Mouse (Mus musculus) cerebellum, postnatal 4 days (tissue): ENCODE results near the gene Cmtm6.
A peak's percentile ranks its signal among the peaks of the same experiment; 100 is the strongest.
"Not testable (repeated sequence)": the region's sequence is repeated elsewhere in the genome, so short reads cannot be mapped to it uniquely, and the experiment has no call there.

Experiments
- DNase-seq, 2 experiments: peaks; one replicate each; pipeline ENCODE4 v3.0.0; 2022; ENCODE audit warnings: low spot score in 2 of 2, mixed read lengths in 1 of 2

Cmtm6 gene

DNA sequence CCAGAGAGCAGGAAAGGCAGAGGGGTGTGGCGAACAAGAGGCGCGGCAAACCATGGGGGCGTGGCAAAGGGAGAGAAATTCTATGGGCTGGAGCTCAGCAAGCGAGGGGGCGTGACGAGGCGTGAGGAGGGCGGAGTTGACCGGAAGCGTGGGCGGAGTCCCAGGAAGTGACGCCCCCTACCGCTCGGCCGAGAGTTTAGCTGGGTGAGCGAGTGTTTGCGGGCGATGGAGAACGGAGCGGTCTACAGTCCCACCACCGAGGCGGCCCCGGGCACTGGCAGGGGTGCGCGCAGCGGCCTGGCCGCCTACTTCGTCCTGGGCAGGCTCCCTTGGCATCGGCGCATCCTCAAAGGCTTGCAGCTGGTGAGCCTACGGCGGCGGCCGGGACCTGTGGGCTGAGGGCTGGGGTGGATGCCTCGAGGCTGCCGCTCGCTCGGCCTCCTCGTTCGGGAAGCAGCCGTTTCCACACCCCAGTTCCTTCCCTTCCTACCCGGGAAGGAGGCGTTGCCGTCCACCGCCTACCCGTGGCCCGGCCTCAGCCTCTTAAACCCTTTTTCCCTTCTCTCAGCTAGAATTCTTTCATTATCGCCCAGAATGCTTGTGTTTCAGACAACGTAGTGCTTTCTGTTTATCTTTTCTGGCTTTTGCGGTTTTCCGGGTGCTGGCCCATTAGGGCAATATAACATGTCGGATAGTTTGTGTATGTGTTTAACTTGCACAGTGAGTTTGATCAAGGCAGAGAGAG is at the start of gene Cmtm6:
Gene Cmtm6, plus strand, starts transcription at position 106 of the 745 bp plus-strand sequence.
- DNase-seq: peak; percentile 93 to 96

DNA sequence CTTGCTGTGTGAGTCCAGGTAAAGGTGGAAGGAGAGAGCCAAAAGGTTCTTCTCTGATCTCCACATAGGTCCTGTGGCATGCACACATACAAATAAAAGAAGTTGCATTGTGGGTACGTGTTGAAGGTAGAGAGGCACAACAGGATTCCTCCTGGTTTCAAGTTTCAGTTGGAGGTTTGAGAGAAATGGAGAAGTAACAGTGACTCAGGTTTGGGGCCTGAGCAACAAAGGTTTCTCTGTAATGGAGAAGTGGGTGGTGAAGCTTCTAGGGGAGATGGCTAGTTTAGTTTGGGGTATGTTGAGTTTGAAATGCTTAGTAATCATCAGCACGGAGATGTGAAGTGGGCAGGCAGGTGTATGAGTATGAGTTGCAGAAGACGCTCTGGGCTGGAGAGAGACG is 48.7 kb upstream of the Cmtm6 start:
- no peak for DNase-seq

DNA sequence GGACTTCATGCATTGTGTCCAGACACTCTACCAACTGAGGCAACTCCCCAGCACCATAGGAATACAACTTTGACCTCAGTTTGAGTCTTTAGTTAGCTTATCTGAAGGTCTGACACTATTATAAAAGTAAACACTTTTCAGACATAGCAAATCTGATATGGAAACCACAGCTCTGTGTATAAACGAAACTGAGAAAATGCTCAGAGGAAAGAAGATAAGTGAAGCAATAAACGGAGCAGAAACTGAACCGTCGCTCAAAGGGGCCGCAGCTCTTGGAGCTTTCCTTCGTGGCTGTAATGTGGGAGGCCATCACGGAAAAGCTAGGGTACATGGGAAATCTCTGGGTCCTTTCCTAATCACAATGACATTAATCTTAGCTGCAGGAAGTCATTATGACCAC is 44.7 kb upstream of the Cmtm6 start:
- no peak for DNase-seq

DNA sequence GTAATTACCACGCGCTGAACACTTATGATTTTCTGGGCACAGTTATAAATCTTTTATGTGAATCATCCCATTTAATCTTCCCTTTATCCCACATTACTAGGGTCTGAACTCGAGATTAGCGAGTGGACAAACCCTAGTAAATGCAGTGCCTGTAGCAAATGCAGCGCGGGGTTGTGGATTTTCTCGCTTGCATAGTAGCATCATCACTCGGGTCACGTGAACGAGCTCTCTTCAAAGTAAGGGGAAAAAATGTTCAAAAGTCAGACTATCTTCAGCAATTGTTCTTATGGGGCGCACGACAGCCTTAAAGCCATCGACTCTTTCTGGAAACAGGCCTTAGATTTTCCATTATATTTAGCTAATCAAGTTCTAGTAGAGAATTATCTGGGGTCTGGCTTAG is 43.3 kb upstream of the Cmtm6 start:
- DNase-seq: no peak

DNA sequence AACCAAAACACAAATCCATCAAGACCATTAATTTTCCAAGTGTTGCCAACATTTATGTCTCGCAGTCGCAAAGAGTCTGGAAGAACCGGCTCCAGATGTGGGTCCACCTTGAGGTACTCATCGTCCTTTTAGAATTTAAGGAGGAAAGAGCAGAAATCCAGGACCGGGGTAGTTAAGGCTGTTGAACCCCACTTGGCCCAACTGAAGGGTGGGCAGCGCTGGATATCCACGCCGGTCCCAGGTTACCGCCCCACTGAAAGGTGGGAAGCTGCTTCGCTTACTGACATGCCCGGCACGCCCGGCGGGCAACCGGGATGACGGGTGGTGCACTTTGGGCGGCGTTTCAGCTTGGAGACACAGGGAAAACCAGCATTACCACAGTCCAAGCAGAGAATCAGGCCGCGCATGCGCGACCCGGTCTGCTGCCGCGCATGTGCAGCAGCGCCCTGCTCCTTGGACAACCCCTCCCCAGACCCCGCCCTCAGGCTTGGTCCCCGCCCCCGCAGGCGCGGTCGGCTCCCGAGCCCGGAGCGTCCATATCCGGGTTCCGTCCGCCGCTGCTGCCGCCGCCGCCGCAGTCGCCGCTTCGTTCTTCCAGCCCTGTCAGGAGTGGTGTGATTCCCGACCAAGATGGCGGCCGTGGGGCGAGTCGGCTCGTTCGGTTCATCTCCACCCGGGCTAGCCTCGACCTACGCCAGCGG is 42.5 kb upstream of the Cmtm6 start, which contains the start of gene Dync1li1:
Gene Dync1li1, plus strand, starts transcription at position 539 of the 701 bp plus-strand sequence.
- peak; percentile 92 to 97 for DNase-seq

DNA sequence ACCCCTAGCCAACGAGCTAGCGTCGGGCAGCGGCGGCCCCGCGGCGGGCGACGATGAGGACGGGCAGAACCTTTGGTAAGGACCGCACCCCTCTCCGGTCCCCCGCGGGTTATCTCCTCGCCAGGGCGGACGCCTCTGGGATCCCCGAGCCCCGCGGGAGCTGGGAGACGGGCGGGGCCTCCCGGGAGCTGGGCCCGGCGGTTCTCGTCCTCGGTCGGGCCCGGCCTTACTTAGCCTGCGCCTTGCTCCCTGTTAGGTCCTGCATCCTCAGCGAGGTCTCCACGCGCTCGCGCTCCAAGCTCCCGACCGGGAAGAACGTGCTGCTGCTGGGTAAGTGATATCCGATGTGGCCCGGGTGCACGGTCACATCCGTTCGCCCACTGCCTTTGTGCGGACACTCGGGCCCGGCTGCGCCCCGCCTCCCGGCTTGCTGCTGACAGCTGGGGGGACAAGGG is 41.9 kb upstream of the Cmtm6 start:
- DNase-seq: peak in 1 of 2 experiments; percentile 24

DNA sequence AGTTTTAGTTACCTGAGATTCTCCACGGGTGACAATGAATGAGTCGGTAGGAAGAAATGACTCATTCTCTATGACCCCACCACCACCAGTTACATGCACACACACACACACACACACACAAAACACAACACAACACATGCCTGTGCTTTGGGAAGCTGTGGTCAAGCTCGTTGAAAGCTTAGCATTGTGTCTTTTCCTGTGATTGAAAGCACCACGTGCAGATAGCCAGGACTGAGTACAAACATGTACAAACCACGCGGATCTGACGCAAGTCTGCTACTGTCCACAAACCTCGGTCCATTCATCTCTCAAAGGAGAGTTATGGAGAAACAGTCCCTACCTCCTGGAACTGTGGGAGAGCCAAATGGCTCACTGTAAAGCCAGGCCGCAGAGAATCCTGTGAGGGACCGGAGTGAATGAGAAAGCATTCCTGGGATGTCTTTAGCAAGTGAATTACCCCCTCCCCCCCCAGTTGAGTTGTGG is 40.8 kb upstream of the Cmtm6 start:
- DNase-seq: no peak

DNA sequence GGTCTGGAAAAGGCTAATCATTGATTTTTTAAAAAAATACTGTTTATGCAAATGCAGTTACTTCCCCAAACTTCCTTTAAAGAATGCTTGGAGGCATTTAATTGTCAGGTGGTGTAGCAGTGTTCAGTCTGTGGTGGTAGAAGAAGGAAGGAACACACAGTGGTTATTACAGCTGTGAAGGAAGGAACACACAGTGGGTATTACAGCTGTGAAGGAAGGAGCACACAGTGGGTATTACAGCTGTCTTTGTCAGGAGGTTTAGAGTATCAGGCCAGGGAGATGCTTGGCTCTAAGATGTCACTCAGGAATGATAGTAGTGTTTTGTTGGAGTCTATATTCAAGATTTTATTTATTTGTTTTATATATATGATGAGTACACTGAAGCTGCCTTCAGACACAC is 39.8 kb upstream of the Cmtm6 start:
- no peak for DNase-seq

DNA sequence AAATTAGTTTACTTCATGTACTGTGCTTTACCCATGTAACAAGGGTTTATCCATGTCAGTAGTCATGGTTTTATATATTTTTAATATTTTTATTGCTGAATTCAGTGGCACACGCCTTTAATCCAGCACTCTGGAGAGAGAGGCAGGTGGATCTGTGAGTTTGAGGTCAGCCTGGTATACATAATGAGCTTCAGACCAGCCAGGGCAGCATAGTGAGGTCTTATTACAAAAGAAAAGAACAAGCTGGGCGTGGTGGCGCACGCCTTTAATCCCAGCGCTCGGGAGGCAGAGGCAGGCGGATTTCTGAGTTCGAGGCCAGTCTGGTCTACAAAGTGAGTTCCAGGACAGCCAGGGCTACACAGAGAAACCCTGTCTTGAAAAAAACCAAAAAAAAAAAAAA is 35.3 kb upstream of the Cmtm6 start:
- not testable (repeated sequence) for DNase-seq

DNA sequence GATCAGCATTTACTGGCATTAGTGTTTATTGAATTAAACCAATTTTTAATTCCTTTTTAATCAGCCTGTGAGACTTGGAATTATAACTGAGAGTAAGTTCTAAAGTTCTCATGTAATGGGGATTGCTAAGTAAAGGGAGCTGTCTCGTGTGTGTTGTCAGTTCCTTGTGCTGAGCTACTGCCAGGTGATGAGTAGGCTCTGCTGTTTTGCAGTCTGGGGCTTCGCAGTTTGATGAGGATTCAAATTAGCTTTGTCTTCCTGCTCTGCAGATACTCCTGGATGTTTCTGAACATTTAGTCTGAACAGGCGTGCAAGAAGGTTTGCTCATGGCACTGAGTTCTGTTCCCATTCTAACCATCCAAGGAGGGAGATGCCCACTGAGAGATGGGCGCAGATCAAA is 33.8 kb upstream of the Cmtm6 start:
- no peak for DNase-seq

DNA sequence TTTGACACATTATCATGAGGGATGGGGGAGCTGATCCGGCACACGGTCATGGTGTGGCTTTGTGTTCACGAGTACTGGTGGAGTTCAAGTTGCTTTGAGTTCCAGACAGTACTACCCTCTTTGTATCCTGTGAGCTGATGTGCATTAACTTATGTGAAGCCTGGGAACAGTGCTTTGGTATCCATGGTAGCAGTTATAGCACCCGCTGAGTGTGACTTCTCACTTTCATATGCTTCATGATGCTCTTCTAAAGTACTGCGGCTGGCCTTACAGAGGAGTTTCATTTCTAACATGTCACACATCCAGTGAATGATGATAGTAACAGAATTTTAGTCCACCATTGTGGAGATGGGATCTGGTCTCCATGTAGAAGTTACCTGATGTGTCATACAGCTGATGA is 33.0 kb upstream of the Cmtm6 start:
- DNase-seq: no peak

DNA sequence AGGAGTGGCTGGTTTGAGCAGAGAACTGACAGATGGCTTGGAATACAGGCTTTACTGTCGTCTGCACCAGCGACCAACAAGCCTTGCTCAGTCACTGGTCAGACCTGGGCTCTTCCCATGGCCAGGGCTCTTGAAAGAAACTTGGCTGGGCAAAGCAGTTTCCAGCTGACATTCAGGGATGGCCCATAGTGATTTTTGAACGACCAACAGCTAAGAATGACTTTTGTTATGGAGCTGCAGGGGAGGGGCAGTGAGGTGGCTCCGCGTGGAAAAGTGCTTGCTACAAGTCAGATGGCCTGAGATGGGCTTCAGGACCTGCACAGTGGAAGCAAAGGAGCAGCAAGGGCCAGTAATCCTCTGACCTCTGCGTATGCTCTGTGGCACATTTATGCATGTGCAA is 31.7 kb upstream of the Cmtm6 start:
- DNase-seq: no peak

DNA sequence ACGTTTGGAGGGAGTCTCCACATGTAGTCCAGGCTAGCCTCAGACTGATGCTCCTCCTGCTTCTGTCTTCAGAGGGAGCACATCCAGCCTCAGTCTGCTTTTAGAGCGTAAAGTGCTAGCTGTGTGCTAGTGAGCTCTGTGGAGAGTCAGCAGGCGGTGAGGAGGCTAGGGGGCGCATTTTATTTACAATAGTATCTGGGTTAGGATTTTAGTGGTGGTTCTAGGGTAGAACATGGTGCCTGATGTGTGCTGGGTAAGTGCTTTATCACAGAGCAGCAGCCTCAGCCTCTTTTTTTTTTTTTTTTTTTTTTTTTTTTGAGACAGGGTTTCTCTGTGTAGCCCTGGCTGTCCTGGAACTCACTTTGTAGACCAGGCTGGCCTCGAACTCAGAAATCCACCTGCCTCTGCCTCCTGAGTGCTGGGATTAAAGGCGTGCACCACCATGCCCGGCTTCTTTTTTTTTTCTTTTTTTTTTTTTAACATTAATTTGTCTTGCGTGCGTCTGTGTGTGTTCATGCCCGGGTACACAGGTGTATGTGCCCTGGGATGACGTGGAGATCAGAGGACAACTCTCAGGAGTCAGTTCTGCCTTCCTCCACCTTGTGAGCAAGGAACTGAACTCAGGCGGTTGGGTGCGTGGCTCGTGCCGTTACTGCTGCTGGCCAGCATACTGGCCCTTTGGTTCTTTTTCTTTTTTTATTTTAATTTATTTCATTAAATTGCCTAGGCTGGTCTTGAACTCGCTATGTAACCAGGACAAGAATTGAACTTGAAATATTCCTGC is 30.8 kb upstream of the Cmtm6 start:
- DNase-seq: no peak

DNA sequence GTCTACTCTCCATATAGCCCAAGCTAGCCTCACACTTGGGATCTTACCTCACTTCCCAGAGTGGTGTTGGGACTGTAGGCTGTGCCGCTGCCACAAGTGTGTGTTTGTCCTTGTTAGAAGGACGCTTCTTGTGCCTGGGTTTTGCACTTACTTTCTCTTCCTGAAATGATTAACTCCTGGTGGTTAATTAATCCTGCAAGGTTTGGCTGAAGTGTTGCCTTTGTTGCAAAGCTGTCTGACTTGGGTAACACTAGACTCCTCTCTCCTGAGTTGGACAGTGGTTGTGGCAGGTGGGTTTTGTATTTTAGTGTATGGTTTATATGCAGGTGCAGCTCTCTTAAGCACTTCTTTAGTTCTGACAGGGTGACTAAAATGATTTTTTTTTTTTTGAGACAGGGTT is 29.9 kb upstream of the Cmtm6 start:
- DNase-seq: no peak

DNA sequence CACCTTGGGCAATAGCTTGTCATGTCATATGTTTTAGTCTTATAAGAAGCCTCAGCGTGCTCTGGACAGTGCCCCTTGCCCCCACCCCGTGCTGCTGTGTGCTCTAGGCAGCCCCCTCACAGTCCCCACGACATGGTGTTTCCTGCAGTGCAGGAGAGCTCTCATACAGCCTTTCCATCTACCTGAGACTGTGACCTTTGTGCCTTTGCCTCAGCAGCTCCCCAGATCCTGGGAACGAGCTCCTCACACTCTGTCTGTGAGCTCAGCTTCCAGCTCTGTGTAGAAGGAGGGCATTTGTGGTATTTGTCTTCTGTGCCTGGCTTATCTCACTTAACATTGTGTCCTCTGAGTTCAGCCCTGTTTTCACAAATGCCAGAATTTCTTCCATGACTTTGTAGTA is 29.0 kb upstream of the Cmtm6 start:
- no peak for DNase-seq

DNA sequence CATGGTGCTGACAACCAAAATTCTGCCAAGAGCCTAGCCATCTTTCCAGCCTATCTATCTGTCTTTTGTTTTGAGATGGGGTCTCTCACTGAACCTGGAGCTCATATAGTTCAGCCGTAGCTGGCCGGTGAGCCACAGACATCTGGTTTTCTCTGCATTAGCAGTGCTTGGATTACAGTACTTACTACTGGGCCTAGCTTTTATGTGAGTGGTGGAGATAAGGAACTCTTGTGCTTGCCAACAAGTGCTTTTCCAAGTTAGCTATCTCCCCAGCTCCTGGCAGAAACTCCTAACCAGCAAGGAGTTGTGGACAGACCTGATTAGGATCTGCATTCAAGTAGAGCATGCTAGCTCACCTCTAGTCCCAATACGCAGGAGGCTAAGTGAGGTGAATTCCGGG is 23.1 kb upstream of the Cmtm6 start:
- DNase-seq: no peak

DNA sequence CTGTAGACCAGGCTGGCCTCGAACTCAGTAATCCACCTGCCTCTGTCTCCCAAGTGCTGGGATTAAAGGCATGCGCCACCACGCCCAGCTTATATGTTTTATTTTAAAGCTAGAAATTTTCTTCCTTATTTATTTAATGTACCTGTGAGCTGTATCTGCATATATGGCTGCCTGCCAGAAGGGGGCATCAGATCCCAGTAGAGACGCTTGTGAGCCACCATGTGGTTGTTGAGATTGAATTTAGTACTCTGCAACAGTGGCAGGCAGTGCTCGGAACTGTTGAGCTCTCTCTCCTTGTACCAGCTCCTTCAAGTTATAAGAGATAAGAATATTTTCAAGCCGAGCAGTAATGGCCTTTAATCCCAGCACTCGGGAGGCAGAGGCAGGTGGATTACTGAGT is 20.6 kb upstream of the Cmtm6 start:
- no peak for DNase-seq

DNA sequence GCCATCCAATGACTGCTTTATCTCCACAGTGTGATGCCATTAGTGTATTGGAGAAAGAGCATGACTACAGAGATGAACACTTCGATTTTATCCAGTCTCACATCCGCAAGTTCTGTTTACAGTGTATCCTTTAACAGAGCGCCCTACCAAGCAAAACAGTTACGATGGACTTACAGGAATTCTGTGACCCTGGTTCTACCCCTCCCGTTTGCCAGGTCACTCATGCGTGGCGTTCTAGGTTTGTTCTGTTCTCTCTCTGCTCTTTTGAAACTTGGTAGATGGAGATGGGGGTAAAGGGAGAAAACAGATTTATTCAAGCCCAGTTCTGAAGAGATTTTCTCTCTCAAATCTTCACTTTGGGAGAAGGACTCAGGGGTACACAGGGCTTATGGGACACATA is 17.4 kb upstream of the Cmtm6 start:
- no peak for DNase-seq

DNA sequence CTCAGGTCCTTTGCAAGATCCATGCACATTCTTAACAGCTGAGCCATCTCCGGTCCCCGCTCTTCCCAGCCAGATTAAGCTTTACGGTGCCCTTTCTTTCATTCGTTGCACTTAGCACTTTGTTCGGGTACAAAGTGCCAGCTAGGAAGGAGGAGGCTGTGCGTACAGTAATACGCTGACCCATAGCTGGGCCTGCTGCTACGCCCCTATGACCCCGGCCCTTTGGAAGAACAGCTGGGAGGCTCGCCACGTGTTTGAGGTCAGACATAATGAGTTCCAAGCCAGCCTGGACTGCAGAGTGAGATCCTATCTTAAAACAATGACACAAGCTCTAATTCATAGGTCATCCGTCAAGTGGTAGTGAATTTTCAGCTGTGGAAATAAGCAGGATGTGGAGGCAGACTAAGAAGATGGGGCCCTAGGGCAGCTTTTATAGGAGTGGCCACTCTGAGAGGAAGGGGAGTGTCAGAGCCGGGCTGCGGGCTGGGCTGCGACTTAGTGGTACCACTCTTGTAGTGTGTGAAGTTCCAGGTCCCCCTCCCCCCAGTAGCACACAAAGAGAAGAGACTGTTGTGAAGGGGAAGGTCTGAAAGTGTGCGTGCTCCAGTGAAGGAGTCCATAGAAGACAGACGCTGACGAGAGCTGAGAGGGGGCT is 14.1 kb upstream of the Cmtm6 start:
- DNase-seq: no peak

DNA sequence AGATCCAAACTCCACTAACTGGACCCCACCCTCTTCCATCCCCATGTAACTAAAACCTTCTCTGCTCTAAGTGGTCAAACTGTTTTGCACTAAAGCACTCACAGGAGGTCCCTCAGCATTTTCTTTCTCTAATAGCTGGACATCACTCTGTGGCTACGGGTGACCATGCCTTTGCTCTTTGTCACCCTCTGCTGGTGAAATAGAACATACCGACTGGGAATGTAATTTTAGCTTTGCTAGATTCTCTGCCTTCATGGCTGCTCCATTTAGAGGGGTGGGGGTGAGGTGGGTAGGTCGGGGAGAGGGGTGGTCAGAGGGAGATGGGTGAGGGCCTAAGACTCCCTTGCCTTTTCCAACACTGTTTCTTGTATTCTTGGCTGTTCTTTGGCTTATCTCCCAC is 3.6 kb upstream of the Cmtm6 start:
- peak in 1 of 2 experiments; percentile 49 for DNase-seq

DNA sequence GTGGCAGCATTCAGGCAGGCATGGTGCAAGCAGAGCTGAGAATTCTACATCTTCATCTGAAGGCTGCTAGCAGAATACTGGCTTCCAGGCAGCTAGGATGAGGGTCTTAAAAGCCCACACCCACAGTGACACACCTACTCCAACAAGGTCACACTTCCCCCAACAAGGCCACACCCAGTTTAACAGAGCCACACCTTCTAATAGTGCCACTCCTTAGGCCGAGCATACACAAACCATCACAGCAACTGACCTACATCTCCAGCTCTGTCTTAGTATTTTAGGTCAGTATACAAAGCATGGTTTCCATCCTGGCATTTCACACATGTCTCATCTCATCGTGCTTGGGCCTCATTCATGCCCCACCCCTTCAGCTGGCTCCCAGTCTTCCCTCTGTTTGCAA is 2.5 kb upstream of the Cmtm6 start:
- DNase-seq: not testable (repeated sequence)
